Mouse (Mus musculus): Measurements from ENCODE around the gene Rft1. TPM values are rescaled to one million over a fixed set of nuclear protein-coding genes. Genes with fewer than 3 reads are reported as not detected.

Gene Rft1
- polyA plus RNA-seq, 1 experiment from 2014 or later, result 14.8 TPM

- WGBS, result 89% methylated on average over 1 of the region's 1 CpGs
- H3K4me3 ChIP-seq, result no peak overlapping the region
- no peak for DNase-seq (ENCODE audit: low spot score)
Measured at GRCm38 (mm10) chr14:30719514-30719913, 65.4 kb downstream of the Rft1 start.

GRCm38 (mm10) chr14:30721850-30722249 is 67.7 kb downstream of the Rft1 start:
- H3K36me3 ChIP-seq, result no peaks in the 10 kb centered on the region
- no peak overlapping the region for H3K4me3 ChIP-seq
- H3K27me3 ChIP-seq (ENCODE audit: low read depth, poor library complexity, severe bottlenecking), result no peaks in the 10 kb centered on the region
- no peak overlapping the region for H3K27ac ChIP-seq (replicated peaks)
- no peak for DNase-seq (ENCODE audit: low spot score)
- H3K4me1 ChIP-seq, result peaks cover 11% of the 10 kb centered on the region
- no peaks in the 10 kb centered on the region for H3K9me3 ChIP-seq (replicated peaks)
- 88% methylated on average over 1 of the region's 1 CpGs for WGBS

More at GRCm38 (mm10) chr14:30719514-30719913, 65.4 kb downstream of the Rft1 start:
- peaks cover 6% of the 10 kb centered on the region for H3K27me3 ChIP-seq (ENCODE audit: low read depth, poor library complexity, severe bottlenecking)
- H3K36me3 ChIP-seq, result no peaks in the 10 kb centered on the region
- H3K9me3 ChIP-seq (replicated peaks), result no peaks in the 10 kb centered on the region
- H3K4me1 ChIP-seq, result peaks cover 26% of the 10 kb centered on the region
- no peak overlapping the region for H3K27ac ChIP-seq (replicated peaks)

GRCm38 (mm10) chr14:30722406-30722805 is 68.2 kb downstream of the Rft1 start:
- Histone ChIP-seq H3K4me3 (no peak overlapping the region), H3K4me1 (peaks cover 6% of the 10 kb centered on the region), H3K27ac (replicated peaks) (no peak overlapping the region), H3K36me3 (no peaks in the 10 kb centered on the region), H3K27me3 (ENCODE audit: low read depth, poor library complexity, severe bottlenecking) (no peaks in the 10 kb centered on the region), H3K9me3 (replicated peaks) (no peaks in the 10 kb centered on the region)
- no peak for DNase-seq (ENCODE audit: low spot score)
- WGBS, result 92% methylated on average over 5 of the region's 5 CpGs

GRCm38 (mm10) chr14:30731896-30732295 is 77.7 kb downstream of the Rft1 start:
- DNase-seq (ENCODE audit: low spot score), result no peak
- 98% methylated on average over 3 of the region's 3 CpGs for WGBS
- H3K27me3 ChIP-seq (ENCODE audit: low read depth, poor library complexity, severe bottlenecking), result no peaks in the 10 kb centered on the region
- H3K27ac ChIP-seq (replicated peaks), result no peak overlapping the region
- no peak overlapping the region for H3K4me3 ChIP-seq
- no peaks in the 10 kb centered on the region for H3K4me1 ChIP-seq
- no peaks in the 10 kb centered on the region for H3K36me3 ChIP-seq
- no peaks in the 10 kb centered on the region for H3K9me3 ChIP-seq (replicated peaks)

GRCm38 (mm10) chr14:30734665-30735064 is 80.5 kb downstream of the Rft1 start:
- no peaks in the 10 kb centered on the region for H3K27me3 ChIP-seq (ENCODE audit: low read depth, poor library complexity, severe bottlenecking)
- WGBS, result 95% methylated on average over 5 of the region's 5 CpGs
- H3K36me3 ChIP-seq, result no peaks in the 10 kb centered on the region
- no peak overlapping the region for H3K4me3 ChIP-seq
- DNase-seq (ENCODE audit: low spot score), result no peak
- no peaks in the 10 kb centered on the region for H3K9me3 ChIP-seq (replicated peaks)
- no peaks in the 10 kb centered on the region for H3K4me1 ChIP-seq
- no peak overlapping the region for H3K27ac ChIP-seq (replicated peaks)

- no peak overlapping the region for H3K4me3 ChIP-seq
- no peaks in the 10 kb centered on the region for H3K36me3 ChIP-seq
- WGBS, result 78% methylated on average over 3 of the region's 3 CpGs
- no peaks in the 10 kb centered on the region for H3K9me3 ChIP-seq (replicated peaks)
- no peak for DNase-seq (ENCODE audit: low spot score)
- H3K4me1 ChIP-seq, result no peaks in the 10 kb centered on the region
- no peaks in the 10 kb centered on the region for H3K27me3 ChIP-seq (ENCODE audit: low read depth, poor library complexity, severe bottlenecking)
- H3K27ac ChIP-seq (replicated peaks), result no peak overlapping the region
Measured at GRCm38 (mm10) chr14:30735810-30736209, 81.7 kb downstream of the Rft1 start.

- WGBS, result 95% methylated on average over 1 of the region's 1 CpGs
- no peaks in the 10 kb centered on the region for H3K27me3 ChIP-seq (ENCODE audit: low read depth, poor library complexity, severe bottlenecking)
- H3K27ac ChIP-seq (replicated peaks), result no peak overlapping the region
- no peaks in the 10 kb centered on the region for H3K4me1 ChIP-seq
- H3K36me3 ChIP-seq, result no peaks in the 10 kb centered on the region
- H3K4me3 ChIP-seq, result no peak overlapping the region
- no peak for DNase-seq (ENCODE audit: low spot score)
- no peaks in the 10 kb centered on the region for H3K9me3 ChIP-seq (replicated peaks)
Measured at GRCm38 (mm10) chr14:30736413-30736812, 82.3 kb downstream of the Rft1 start.

Other genes starting within 250 kb of the Rft1 start
- gene Dcp1a, start 174.8 kb upstream of the Rft1 start, polyA plus RNA-seq (2016; fragmentation: Nextera tagmentation; extraction: Ambion mirVana), result 31.8 and 35.1 TPM in 2 replicates
- 0.90 and 1.3 TPM in 2 replicates for gene Cacna1d, start 162.9 kb upstream of the Rft1 start, polyA plus RNA-seq (2016; fragmentation: Nextera tagmentation; extraction: Ambion mirVana)
- gene Tkt, start 106.0 kb upstream of the Rft1 start, polyA plus RNA-seq (2016; fragmentation: Nextera tagmentation; extraction: Ambion mirVana), result 312 and 334 TPM in 2 replicates
- gene Prkcd, start 28.1 kb upstream of the Rft1 start, polyA plus RNA-seq (2016; fragmentation: Nextera tagmentation; extraction: Ambion mirVana), result 20.8 and 23.2 TPM in 2 replicates
- 22.4 and 22.6 TPM in 2 replicates for gene Sfmbt1, start 60.5 kb downstream of the Rft1 start, polyA plus RNA-seq (2016; fragmentation: Nextera tagmentation; extraction: Ambion mirVana)
- gene Tmem110, start 171.2 kb downstream of the Rft1 start, polyA plus RNA-seq (2016; fragmentation: Nextera tagmentation; extraction: Ambion mirVana), result 20.3 and 24.4 TPM in 2 replicates
- gene Mustn1, start 224.8 kb downstream of the Rft1 start, polyA plus RNA-seq (2016; fragmentation: Nextera tagmentation; extraction: Ambion mirVana), result 0.19 and 0.46 TPM in 2 replicates
- gene Itih4, start 232.1 kb downstream of the Rft1 start, polyA plus RNA-seq (2016; fragmentation: Nextera tagmentation; extraction: Ambion mirVana), result not detected in 2 replicates